Mouse (Mus musculus): Measurements from ENCODE around the gene Zcchc9.

Zcchc9 gene

DNA sequence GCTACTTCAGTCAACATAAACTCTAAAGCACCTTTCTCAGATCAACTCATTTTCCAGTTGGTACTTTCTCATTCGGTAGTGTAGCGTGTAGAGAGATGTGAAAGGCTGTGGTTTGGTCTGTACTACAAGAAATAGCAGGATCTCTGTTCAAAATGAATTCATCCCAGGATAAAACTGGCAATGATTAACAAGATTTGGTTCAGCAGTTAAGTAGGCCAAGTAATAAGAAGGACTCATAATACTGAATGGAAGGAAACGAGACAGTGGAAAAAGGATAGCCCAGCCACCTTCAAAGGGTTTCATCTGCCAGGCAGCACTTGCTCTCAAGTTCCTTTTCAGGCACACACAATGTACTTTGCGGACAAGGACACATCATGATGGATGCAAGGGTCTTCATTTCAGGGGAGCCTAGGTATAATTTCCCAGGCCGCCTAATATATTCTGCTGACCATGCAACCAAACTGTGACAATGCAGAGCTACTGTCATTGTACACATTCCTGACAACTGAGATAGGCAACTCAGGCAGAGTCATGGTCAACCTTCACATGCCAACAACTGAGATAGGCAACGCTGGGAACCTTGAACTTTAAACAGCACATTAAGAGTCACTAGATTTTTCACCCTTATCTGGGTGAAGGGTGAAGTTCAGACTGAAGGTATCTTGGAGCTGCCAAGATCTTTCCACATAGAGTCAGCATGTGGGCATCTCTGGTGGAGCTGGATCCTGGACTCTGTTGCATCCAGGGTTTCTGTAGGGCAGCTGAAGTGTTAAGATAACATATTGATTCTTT lies 45.7 kb downstream of the Zcchc9 start:
- DNase-seq (ENCODE audit: low read depth in 1 of 2, low spot score in 2 of 2), result no peak

DNA sequence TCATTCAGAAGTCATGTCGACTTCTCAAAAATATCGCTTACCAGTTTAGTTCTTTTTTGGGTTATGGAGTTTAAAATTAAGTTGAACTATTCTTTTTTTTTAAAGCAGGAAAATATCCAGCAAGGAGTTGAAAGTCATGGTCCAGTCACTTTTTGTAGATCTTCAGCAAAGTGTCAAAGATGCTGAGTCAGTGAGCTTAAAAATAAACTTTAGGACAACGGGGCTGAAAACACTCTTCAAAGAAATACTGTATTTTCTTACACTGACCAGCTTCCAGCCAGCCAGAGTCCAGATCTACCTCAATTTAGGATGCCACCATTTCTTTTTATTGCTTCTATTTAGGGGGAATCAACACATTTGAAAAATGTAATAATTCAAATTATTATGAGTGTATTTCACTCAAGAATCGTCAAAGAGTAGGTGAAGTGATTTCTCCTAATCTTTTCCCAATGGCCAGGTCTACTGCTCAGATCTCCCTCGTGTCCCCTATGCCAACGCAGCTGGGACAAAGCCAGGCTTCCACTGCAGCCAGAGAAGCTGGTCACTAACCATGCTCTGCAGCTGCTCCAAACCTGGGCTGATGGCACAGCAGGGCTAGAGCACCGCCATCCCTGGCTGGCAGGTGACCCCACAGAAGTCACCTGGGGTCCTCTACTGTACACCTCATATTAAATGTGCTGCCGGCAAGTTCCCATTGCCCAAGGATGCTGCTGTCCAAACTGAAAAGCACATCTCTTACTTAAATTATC lies 47.0 kb downstream of the Zcchc9 start:
- no peak for DNase-seq (ENCODE audit: low read depth in 1 of 2, low spot score in 2 of 2)

- DNase-seq (ENCODE audit: low read depth in 1 of 2, low spot score in 2 of 2), result no peak
Observed at GRCm38 (mm10) chr13:91759791-91760190, 47.7 kb downstream of the Zcchc9 start.

GRCm38 (mm10) chr13:91758316-91759048 lies 49.0 kb downstream of the Zcchc9 start:
- no peak for DNase-seq (ENCODE audit: low read depth in 1 of 2, low spot score in 2 of 2)

DNA sequence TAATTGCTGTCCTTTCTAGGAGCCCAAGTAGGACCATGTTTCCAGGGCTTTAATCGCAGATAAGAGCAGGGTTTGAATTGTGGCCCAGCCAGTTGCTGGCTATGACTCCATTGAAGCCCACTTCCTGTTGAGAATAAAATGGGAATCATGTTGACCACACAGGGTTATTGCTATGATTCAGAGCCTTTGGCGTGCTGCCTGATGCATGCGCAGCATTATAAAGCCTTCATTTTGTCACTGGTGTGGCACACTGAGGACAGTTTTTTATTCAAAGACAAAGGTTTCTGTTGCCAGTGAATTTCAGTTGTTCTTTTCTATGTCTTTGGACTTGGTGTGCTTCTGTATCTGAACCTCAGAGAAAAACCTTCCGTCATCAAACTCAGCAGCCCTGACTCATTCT lies 51.3 kb downstream of the Zcchc9 start:
- DNase-seq (ENCODE audit: low read depth in 1 of 2, low spot score in 2 of 2), result no peak

- DNase-seq (ENCODE audit: low read depth in 1 of 2, low spot score in 2 of 2), result no peak
Observed at GRCm38 (mm10) chr13:91754762-91755161, 52.7 kb downstream of the Zcchc9 start.

- DNase-seq (ENCODE audit: low read depth in 1 of 2, low spot score in 2 of 2), result no peak
Observed at GRCm38 (mm10) chr13:91753724-91754123, 53.8 kb downstream of the Zcchc9 start.

- no peak for DNase-seq (ENCODE audit: low read depth in 1 of 2, low spot score in 2 of 2)
Observed at GRCm38 (mm10) chr13:91749981-91750380, 57.5 kb downstream of the Zcchc9 start.

DNA sequence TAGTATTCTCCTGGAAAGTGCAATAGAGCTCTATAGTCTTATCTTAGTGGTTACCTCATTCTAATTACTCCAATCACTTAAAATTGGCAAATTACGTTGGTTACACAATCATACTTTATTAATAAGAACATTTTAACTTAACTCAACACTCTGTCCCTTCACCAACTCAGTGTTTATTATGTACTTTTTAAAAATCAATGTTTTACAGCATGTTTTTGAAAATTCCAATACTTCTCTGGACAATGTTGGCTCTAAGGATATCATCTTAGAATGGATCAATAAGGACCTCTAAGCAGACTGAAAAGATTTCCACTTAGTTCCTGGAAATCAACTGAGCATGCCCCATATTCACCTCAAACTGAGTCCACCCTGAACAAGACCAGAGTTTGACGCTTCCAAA lies 59.1 kb downstream of the Zcchc9 start:
- no peak for DNase-seq (ENCODE audit: low read depth in 1 of 2, low spot score in 2 of 2)
